Comparison of ENCODE assay signal across 10 mouse cellular contexts in genomic region chr1:75338091-75338694, GRCm38 (mm10). TPM values are rescaled to one million over a fixed set of nuclear protein-coding genes. Genes with fewer than 3 reads are reported as not detected.
DNase-seq lines count a peak whose midpoint lies in the region; ATAC-seq lines count a peak whose summit lies in the region.
"Had no signal": no experiment of that assay in that cellular context is flagged by ENCODE, and none has a peak within 500 bp of the region (broad histone marks: within the 10 kb centered on the region; RNA-seq: fewer than 3 reads in every experiment).

No protein-coding gene starts in this region.

- peaks cover 25% of the 10 kb centered on the region for H3K4me1 ChIP-seq in limb, embryonic 11.5 days (ENCODE audit: control insufficient read depth, insufficient read depth, low read length)
- peaks cover 24% of the 10 kb centered on the region for H3K4me1 ChIP-seq in stomach, embryonic 15.5 days

- H3K9ac ChIP-seq in limb, embryonic 11.5 days (ENCODE audit: low read length): no peak overlapping the region
- no peak overlapping the region for H3K9ac ChIP-seq in stomach, embryonic 15.5 days

- peak; percentile 41; the same call in 1 of the 2 replicates for ATAC-seq in limb, embryonic 11.5 days (ENCODE audit: insufficient number of reproducible peaks, low FRiP score, low TSS enrichment, low read depth)
- peak; percentile 75 for ATAC-seq in stomach, embryonic 15.5 days (ENCODE audit: insufficient read depth, low FRiP score, low read depth)

- WGBS in limb, embryonic 11.5 days: 4% methylated on average over 11 of the region's 11 CpGs
- WGBS in stomach, embryonic 15.5 days: 9% methylated on average over 11 of the region's 11 CpGs

- no peaks in the 10 kb centered on the region for H3K9me3 ChIP-seq in limb, embryonic 11.5 days (ENCODE audit: control insufficient read depth, low read length)
- H3K9me3 ChIP-seq in stomach, embryonic 15.5 days: no peaks in the 10 kb centered on the region

- peak; percentile 9 for DNase-seq in adrenal gland, adult 2 months
- no peak for DNase-seq in adrenal gland, postnatal 36 days
- DNase-seq in right cerebral cortex, postnatal 14 days: peak; percentile 38
- no peak for DNase-seq in right cerebral cortex, postnatal 25 days
- DNase-seq in limb, embryonic 11.5 days (ENCODE audit: low spot score): peak; percentile 69
- no peak for DNase-seq in left cerebral cortex, postnatal 10 days (ENCODE audit: extremely low spot score in 1 of 2, low spot score in 2 of 2)
- DNase-seq in thymus, postnatal 36 days: no peak
- DNase-seq: adrenal gland, postnatal 10 days; liver had no signal

- H3K27ac ChIP-seq in limb, embryonic 11.5 days (replicated peaks; ENCODE audit: low read depth, low read length): peak overlapping the region; percentile 78
- 0 out of 2 replicates have a peak overlapping the region, but pooled peaks have one; percentile 6 for H3K27ac ChIP-seq in stomach, embryonic 15.5 days

- peak overlapping the region; percentile 31; the same call in 1 of the 2 replicates for H3K4me2 ChIP-seq in limb, embryonic 11.5 days (ENCODE audit: low read depth, severe bottlenecking)
- H3K4me2 ChIP-seq in stomach, embryonic 15.5 days: 0 out of 2 replicates have a peak overlapping the region, but pooled peaks have one; percentile 17

- intact Hi-C loops in left cerebral cortex, postnatal 10 days (cut with DNase I): no loop called here

- no peak overlapping the region for H3K4me3 ChIP-seq in limb, embryonic 11.5 days (ENCODE audit: low read depth, low read length)
- no peak overlapping the region for H3K4me3 ChIP-seq in stomach, embryonic 15.5 days (replicated peaks)

- H3K27me3 ChIP-seq in limb, embryonic 11.5 days (ENCODE audit: control insufficient read depth, insufficient read depth, low read length): no peaks in the 10 kb centered on the region
- no peaks in the 10 kb centered on the region for H3K27me3 ChIP-seq in stomach, embryonic 15.5 days (replicated peaks)

- no peaks in the 10 kb centered on the region for H3K36me3 ChIP-seq in limb, embryonic 11.5 days (ENCODE audit: control insufficient read depth, insufficient read depth, low read length)
- no peaks in the 10 kb centered on the region for H3K36me3 ChIP-seq in stomach, embryonic 15.5 days

RNA-seq across cellular contexts. Expression of gene Dnpep, which starts 20.4 kb away (rescaled TPM):
- 100 to 1,000 TPM in 1 of 2 experiments, 10 to 100 TPM in 1; 85.2 to 100 TPM for total RNA-seq in adrenal gland, adult 2 months (2021)
- polyA plus RNA-seq in adrenal gland, adult 2 months (2012; rRNA removed): 149 and 179 TPM in 2 replicates
- total RNA-seq in adrenal gland, postnatal 36 days (2021): 100 to 1,000 TPM in 1 of 2 experiments, 10 to 100 TPM in 1; 88.1 to 112 TPM
- polyA plus RNA-seq in limb, embryonic 11.5 days (2014; fragmentation: Nextera tagmentation; extraction: Ambion mirVana): 112 TPM in 2 replicates
- polyA plus RNA-seq in stomach, embryonic 15.5 days (2015; fragmentation: Nextera tagmentation; extraction: Ambion mirVana): 123 and 137 TPM in 2 replicates
- 10 to 100 TPM; 60.6 to 67.1 TPM for total RNA-seq in left cerebral cortex, postnatal 10 days (2021)

RNA-seq across cellular contexts. Expression of gene Des, which starts 21.9 kb away (rescaled TPM):
- 10 to 100 TPM; 16.6 to 31.8 TPM for total RNA-seq in adrenal gland, adult 2 months (2021)
- 17.2 and 18.6 TPM in 2 replicates for polyA plus RNA-seq in adrenal gland, adult 2 months (2012; rRNA removed)
- total RNA-seq in adrenal gland, postnatal 36 days (2021): 10 to 100 TPM; 18.6 to 19.5 TPM
- 5.0 and 5.3 TPM in 2 replicates for polyA plus RNA-seq in limb, embryonic 11.5 days (2014; fragmentation: Nextera tagmentation; extraction: Ambion mirVana)
- 92.1 and 93.2 TPM in 2 replicates for polyA plus RNA-seq in stomach, embryonic 15.5 days (2015; fragmentation: Nextera tagmentation; extraction: Ambion mirVana)
- total RNA-seq in left cerebral cortex, postnatal 10 days (2021): 1 to 10 TPM; 1.5 TPM

RNA-seq across cellular contexts. Expression of gene Speg, which starts 36.9 kb away (rescaled TPM):
- 10 to 100 TPM in 1 of 2 experiments, 1 to 10 TPM in 1; 9.9 to 15.2 TPM for total RNA-seq in adrenal gland, adult 2 months (2021)
- 56.5 and 93.7 TPM in 2 replicates for polyA plus RNA-seq in adrenal gland, adult 2 months (2012; rRNA removed)
- total RNA-seq in adrenal gland, postnatal 36 days (2021): 10 to 100 TPM in 1 of 2 experiments, 1 to 10 TPM in 1; 9.8 to 10.8 TPM
- polyA plus RNA-seq in limb, embryonic 11.5 days (2014; fragmentation: Nextera tagmentation; extraction: Ambion mirVana): 32.9 and 33.6 TPM in 2 replicates
- polyA plus RNA-seq in stomach, embryonic 15.5 days (2015; fragmentation: Nextera tagmentation; extraction: Ambion mirVana): 45.2 and 49.1 TPM in 2 replicates
- 100 to 1,000 TPM; 182 to 186 TPM for total RNA-seq in left cerebral cortex, postnatal 10 days (2021)

RNA-seq across cellular contexts. Expression of gene Resp18, which starts 60.0 kb away (rescaled TPM):
- total RNA-seq in adrenal gland, adult 2 months (2021): 100 to 1,000 TPM; 127 to 192 TPM
- 46.3 and 69.6 TPM in 2 replicates for polyA plus RNA-seq in adrenal gland, adult 2 months (2012; rRNA removed)
- 100 to 1,000 TPM in 1 of 2 experiments, 10 to 100 TPM in 1; 90.7 to 118 TPM for total RNA-seq in adrenal gland, postnatal 36 days (2021)
- polyA plus RNA-seq in limb, embryonic 11.5 days (2014; fragmentation: Nextera tagmentation; extraction: Ambion mirVana): not detected in 2 replicates
- 7.5 and 9.6 TPM in 2 replicates for polyA plus RNA-seq in stomach, embryonic 15.5 days (2015; fragmentation: Nextera tagmentation; extraction: Ambion mirVana)
- 10 to 100 TPM; 72.5 to 81.7 TPM for total RNA-seq in left cerebral cortex, postnatal 10 days (2021)

Comparison
In these comparisons a context has a peak if more than half of its experiments do, and no peak if none do; other contexts are left out.
1. DNase-seq: peak in adrenal gland, adult 2 months (single experiment), right cerebral cortex, postnatal 14 days (single experiment) and limb, embryonic 11.5 days (single experiment); none in adrenal gland, postnatal 36 days (0 of 2), right cerebral cortex, postnatal 25 days (single experiment), left cerebral cortex, postnatal 10 days (0 of 2) and thymus, postnatal 36 days (0 of 2).
2. RNA of gene Des, which starts 21.9 kb away (total RNA-seq): 16.6 to 31.8 TPM in adrenal gland, adult 2 months and 18.6 to 19.5 TPM in adrenal gland, postnatal 36 days; 1.5 TPM in left cerebral cortex, postnatal 10 days; every median in the first group is over 4 times any median in the second.
3. RNA of gene Speg, which starts 36.9 kb away (total RNA-seq): 182 to 186 TPM in left cerebral cortex, postnatal 10 days; 9.9 to 15.2 TPM in adrenal gland, adult 2 months and 9.8 to 10.8 TPM in adrenal gland, postnatal 36 days; every median in the first group is over 10 times any median in the second.